In genomic region chr3:147092188-147093075, GRCm38 (mm10) we compare ENCODE assay signal across 11 mouse cellular contexts.
DNase-seq lines count a peak whose midpoint lies in the region; ATAC-seq and TF ChIP-seq lines count a peak whose summit lies in the region.
"Had no signal": no experiment of that assay in that cellular context is flagged by ENCODE, and none has a peak within 500 bp of the region (broad histone marks: within the 10 kb centered on the region; RNA-seq: fewer than 3 reads in every experiment).

No protein-coding gene starts in this region.

- TF ChIP-seq EP300 in heart, adult 2 months (IDR thresholded peaks at IDR 0.05; ENCODE audit: insufficient read depth, low read depth, low read length) = no peak
- no peak for TF ChIP-seq EP300 in lung, postnatal 0 days (IDR thresholded peaks at IDR 0.05)
- no peak for TF ChIP-seq EP300 in stomach, postnatal 0 days (optimal IDR thresholded peaks at IDR 0.05)

- no peaks in the 10 kb centered on the region for H3K79me2 ChIP-seq in heart, adult 2 months (replicated peaks; ENCODE audit: control insufficient read depth, insufficient read depth, low read length)

- TF ChIP-seq POLR2A in heart, adult 2 months (IDR thresholded peaks at IDR 0.05; ENCODE audit: insufficient read depth, low read depth, low read length) = no peak

- no peaks in the 10 kb centered on the region for H3K36me3 ChIP-seq in heart, adult 2 months (ENCODE audit: control insufficient read depth, insufficient read depth, low read length)
- no peaks in the 10 kb centered on the region for H3K36me3 ChIP-seq in lung, postnatal 0 days (ENCODE audit: insufficient read depth, low read length)
- H3K36me3 ChIP-seq in forebrain, embryonic 15.5 days = no peaks in the 10 kb centered on the region
- no peaks in the 10 kb centered on the region for H3K36me3 ChIP-seq in stomach, postnatal 0 days (ENCODE audit: control insufficient read depth, insufficient read depth, low read length)
- H3K36me3 ChIP-seq: heart, embryonic 15.5 days had no signal

- intact Hi-C loops in heart, adult 2 months (cut with DNase I) = no loop called here

- H3K9me3 ChIP-seq in lung, postnatal 0 days (ENCODE audit: low read length) = no peaks in the 10 kb centered on the region
- no peaks in the 10 kb centered on the region for H3K9me3 ChIP-seq in forebrain, embryonic 15.5 days
- no peaks in the 10 kb centered on the region for H3K9me3 ChIP-seq in stomach, postnatal 0 days (ENCODE audit: control insufficient read depth, low read length)
- H3K9me3 ChIP-seq: heart, embryonic 15.5 days had no signal

- DNase-seq in heart, adult 2 months = no peak
- DNase-seq in heart, postnatal 4 days = no peak
- no peak for DNase-seq in lung, postnatal 0 days (ENCODE audit: low spot score)
- no peak for DNase-seq in lung, postnatal 4 days
- DNase-seq in stomach, postnatal 0 days (ENCODE audit: low spot score) = no peak
- DNase-seq in cerebellum, postnatal 36 days = no peak
- no peak for DNase-seq in adrenal gland, adult 18-20 months (ENCODE audit: low spot score in 2 of 2)
- DNase-seq: kidney, adult 8-10 months; right cerebral cortex, adult 18-20 months had no signal

- H3K9ac ChIP-seq in heart, adult 2 months (ENCODE audit: low read depth, low read length) = no peak overlapping the region
- H3K9ac ChIP-seq in lung, postnatal 0 days (replicated peaks; ENCODE audit: low read depth) = no peak overlapping the region
- H3K9ac ChIP-seq in forebrain, embryonic 15.5 days (replicated peaks) = no peak overlapping the region
- no peak overlapping the region for H3K9ac ChIP-seq in stomach, postnatal 0 days (ENCODE audit: low read length)
- H3K9ac ChIP-seq: heart, embryonic 15.5 days had no signal

- peak; percentile 57 for TF ChIP-seq CTCF in heart, adult 2 months (IDR thresholded peaks at IDR 0.05)
- peak; percentile 47 for TF ChIP-seq CTCF in lung, postnatal 0 days (IDR thresholded peaks at IDR 0.05)
- peak; percentile 55 for TF ChIP-seq CTCF in stomach, postnatal 0 days (IDR thresholded peaks at IDR 0.05; ENCODE audit: low read depth)

- no peak overlapping the region for H3K27ac ChIP-seq in heart, adult 2 months
- no peak overlapping the region for H3K27ac ChIP-seq in lung, postnatal 0 days (ENCODE audit: low read length)
- peak overlapping the region; percentile 78 for H3K27ac ChIP-seq in forebrain, embryonic 15.5 days (replicated peaks)
- no peak overlapping the region for H3K27ac ChIP-seq in stomach, postnatal 0 days (replicated peaks)
- H3K27ac ChIP-seq: heart, embryonic 15.5 days had no signal

- 62% methylated on average over 8 of the region's 8 CpGs for WGBS in heart, adult 2 months
- WGBS in lung, postnatal 0 days = 65% methylated on average over 8 of the region's 8 CpGs
- WGBS in forebrain, embryonic 15.5 days = 22% methylated on average over 8 of the region's 8 CpGs
- 72% methylated on average over 8 of the region's 8 CpGs for WGBS in stomach, postnatal 0 days

- H3K4me3 ChIP-seq in heart, adult 2 months = no peak overlapping the region
- H3K4me3 ChIP-seq in lung, postnatal 0 days (ENCODE audit: low read depth, low read length) = no peak overlapping the region
- no peak overlapping the region for H3K4me3 ChIP-seq in forebrain, embryonic 15.5 days
- no peak overlapping the region for H3K4me3 ChIP-seq in stomach, postnatal 0 days (ENCODE audit: low read depth, low read length)
- H3K4me3 ChIP-seq: heart, embryonic 15.5 days had no signal

- H3K4me1 ChIP-seq in heart, adult 2 months (ENCODE audit: control insufficient read depth, insufficient read depth, low read length) = no peaks in the 10 kb centered on the region
- H3K4me1 ChIP-seq in lung, postnatal 0 days (ENCODE audit: insufficient read depth, low read depth, low read length) = no peaks in the 10 kb centered on the region
- peaks cover 21% of the 10 kb centered on the region for H3K4me1 ChIP-seq in forebrain, embryonic 15.5 days
- no peaks in the 10 kb centered on the region for H3K4me1 ChIP-seq in stomach, postnatal 0 days (replicated peaks; ENCODE audit: control insufficient read depth, insufficient read depth)

- no peak overlapping the region for H3K4me2 ChIP-seq in lung, postnatal 0 days (replicated peaks; ENCODE audit: low read depth, low read length)
- H3K4me2 ChIP-seq in forebrain, embryonic 15.5 days (replicated peaks) = no peak overlapping the region
- no peak overlapping the region for H3K4me2 ChIP-seq in stomach, postnatal 0 days (replicated peaks; ENCODE audit: low read depth)
- H3K4me2 ChIP-seq: heart, embryonic 15.5 days had no signal

- no peak for ATAC-seq in lung, postnatal 0 days
- ATAC-seq in forebrain, embryonic 15.5 days (replicated peaks) = peak; percentile 76
- ATAC-seq in stomach, postnatal 0 days (ENCODE audit: low FRiP score, low TSS enrichment) = no peak

- no peaks in the 10 kb centered on the region for H3K27me3 ChIP-seq in heart, adult 2 months (ENCODE audit: control insufficient read depth, insufficient read depth, low read length)
- H3K27me3 ChIP-seq in lung, postnatal 0 days (replicated peaks; ENCODE audit: insufficient read depth, low read length) = no peaks in the 10 kb centered on the region
- no peaks in the 10 kb centered on the region for H3K27me3 ChIP-seq in forebrain, embryonic 15.5 days
- H3K27me3 ChIP-seq in stomach, postnatal 0 days (ENCODE audit: control insufficient read depth, insufficient read depth, low read length) = no peaks in the 10 kb centered on the region
- H3K27me3 ChIP-seq: heart, embryonic 15.5 days had no signal
